Mouse (Mus musculus): ENCODE results near the gene Gucy2e. TPM values are rescaled to one million over a fixed set of nuclear protein-coding genes. Genes with fewer than 3 reads are reported as not detected.

Gene Gucy2e
- 1 to 10 TPM; 1.9 TPM for total RNA-seq (2021)

DNA sequence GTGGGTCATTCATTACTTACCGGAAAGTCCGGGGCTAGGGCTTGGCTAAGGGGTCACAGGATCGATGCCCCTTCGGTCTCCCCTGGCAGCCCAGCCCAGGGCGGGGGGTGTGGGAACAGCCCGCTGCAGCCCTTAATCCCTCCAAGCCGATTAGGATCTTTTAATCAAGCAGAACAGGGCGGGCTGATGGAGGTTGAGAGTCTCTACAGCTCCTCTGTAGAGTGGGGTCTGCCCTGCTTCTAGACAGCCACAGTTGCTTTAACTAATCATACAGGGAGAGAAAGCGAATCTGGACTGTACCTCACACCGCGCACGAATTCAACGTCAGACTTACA is at the start of gene Gucy2e:
Gene Gucy2e (minus strand): TSS at position 111 of the 335 bp plus-strand sequence.
- no peak for DNase-seq

DNA sequence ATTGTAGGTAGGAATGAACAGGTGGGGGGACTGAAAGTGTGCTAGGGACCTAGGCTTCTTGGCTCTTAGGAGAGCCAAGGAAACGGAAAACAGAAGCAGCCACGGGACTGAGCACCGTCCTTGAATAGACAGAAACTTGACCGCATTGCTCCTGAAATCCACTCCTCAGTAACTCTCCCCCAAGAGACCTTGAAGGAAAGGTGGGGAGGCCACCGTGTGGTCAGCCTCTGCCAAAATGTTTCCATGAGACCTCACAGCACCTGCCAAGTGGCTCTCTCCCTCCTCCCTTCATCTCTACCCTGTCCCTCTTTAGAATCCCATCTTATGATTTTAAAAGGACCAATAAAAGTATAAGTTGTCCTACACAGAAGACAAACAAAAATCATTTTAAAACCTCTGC is 40.4 kb upstream of the Gucy2e start:
- no peak for DNase-seq

DNA sequence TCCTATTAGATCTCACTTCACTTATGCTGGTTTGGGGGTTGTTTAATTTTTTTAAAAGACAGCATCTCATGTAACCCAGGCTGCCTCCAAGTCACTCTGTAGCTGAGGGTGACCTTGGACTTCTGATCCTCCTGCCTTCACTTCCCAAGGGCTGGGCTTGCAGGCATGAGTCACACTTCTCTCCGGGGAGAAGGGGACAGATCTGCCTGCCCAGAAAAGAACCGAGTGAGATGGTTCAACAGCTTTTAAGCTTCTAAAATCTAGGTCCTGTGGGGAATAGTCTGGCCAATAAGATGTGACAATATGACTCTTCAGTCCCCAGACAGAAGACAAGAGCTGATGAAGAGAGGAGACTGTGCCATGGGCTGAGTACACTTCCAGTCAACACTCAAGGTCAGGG is 39.2 kb upstream of the Gucy2e start:
- no peak for DNase-seq

DNA sequence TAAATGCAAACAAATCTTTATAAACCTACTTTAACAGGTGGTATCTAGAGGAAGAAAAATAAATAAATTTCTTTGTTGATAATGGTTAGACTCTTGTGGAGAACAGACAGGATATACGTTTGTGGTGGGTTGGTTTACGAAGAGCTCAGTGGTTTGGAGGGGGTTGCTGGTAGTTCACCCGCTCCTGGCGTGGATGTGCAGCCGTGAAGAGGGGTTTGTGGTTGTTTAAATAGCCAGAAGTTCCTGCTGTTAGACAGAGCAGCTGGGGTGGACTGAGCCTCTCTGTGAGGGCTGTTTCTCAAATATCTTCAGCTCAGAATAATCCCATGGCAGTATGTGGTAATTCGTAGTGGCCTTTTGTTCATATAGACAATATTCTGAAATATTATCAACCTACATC is 38.8 kb upstream of the Gucy2e start:
- no peak for DNase-seq

DNA sequence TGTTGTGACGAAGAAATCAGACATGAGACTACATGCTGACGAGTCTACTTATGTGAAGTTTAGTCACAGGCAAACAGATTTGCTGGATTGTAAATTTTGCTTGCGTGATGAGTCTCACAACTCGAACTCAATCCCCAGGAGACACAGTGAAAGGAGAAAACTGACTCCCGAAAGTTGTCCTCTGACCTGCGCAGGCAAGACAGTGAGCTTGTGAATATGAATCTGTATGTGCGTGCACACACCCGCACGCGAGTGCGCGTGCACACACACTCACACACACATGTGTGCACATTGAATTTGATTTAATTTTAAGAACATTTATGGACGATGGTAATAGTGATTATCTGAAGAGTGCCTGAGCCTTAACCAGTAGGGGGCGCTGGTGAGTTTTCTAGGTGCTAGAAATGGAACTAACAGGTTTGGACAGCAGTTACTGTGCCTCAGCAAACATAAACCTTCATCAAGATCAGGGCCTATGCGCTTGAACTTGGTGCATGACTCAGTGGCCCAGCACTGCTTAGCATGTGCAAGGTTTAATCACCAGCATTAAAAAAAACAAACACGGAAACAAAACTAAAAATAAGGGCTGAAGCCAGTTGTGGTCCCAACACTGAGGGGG is 35.4 kb upstream of the Gucy2e start:
- peak; percentile 60 to 61 for DNase-seq

DNA sequence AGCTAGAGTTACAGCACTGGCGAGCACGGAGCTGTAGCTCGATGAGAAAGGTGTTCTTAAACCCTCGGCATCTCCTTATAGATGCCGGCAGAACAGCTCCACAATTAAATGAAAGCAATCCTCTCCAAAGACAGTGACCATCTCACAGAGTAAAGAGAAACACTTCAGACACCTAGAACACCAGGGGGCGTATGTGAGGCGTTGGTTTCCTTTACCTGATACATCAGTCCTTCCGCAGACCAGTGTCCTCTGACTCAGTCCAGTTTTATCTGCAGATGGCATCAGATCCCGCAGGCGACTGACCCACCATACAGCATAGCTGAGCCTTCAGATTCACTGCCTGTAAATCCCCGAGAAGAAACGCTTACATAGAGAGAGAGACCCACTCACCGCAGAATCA is 32.7 kb upstream of the Gucy2e start:
- peak; percentile 37 to 56 for DNase-seq

DNA sequence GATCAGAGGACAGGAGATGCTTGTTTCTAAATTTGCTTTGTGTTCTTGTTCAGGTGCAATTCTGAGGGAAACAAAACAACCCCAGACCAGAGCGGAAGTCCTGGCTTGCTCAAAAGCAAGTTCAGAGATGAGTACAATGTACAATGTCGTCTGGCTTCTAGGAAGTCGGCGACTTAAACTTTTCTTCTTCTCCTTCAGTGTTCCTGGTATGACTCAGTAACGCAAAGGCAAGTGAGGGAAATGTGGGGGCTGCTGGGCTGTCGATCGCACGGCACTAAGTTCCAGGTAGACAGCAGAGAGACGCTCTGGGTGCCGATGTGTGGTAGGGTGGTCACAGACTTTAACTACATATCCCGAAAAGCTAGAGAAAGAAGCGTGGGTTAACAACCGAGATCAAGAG is 31.3 kb upstream of the Gucy2e start:
- no peak for DNase-seq

DNA sequence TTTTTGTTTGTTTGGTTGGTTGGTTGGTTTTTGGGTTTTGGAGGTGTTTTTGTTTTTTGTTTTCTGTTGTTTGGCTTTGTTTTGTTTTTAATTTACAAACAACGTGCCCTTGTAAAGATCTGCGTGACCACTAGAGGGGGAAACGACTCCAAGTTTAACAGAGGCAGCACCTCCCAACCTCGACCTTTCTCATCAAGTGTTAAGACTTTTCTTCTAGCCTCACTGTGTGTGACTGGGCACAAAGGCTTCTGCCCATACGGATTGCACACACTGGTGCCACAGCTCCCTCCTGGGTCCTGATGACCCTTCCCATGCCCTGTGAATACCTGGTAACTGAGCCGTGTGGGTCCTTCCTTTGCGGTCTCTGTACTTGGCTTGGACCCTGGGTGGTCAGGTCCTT is 30.5 kb upstream of the Gucy2e start:
- DNase-seq = no peak

DNA sequence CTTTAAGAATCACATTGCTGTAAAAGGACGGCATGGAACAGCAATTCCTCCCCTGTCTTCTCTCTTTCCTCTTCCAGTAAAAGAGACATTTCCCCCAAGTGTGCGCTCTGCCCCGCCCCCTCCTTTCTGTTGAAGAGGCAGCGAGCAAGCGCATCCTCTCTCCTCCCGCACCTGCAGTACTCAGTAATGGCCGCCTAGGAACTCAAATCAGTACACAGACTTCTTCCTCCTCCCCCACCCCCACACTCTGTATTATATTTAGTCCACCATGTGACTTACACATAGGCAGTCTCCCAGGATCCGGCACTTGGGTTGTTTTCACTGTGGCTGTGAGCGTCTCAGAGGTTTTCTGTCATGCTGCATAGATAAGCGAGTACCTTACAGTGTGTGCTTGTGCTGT is 29.4 kb upstream of the Gucy2e start:
- DNase-seq = peak; percentile 54 to 63

DNA sequence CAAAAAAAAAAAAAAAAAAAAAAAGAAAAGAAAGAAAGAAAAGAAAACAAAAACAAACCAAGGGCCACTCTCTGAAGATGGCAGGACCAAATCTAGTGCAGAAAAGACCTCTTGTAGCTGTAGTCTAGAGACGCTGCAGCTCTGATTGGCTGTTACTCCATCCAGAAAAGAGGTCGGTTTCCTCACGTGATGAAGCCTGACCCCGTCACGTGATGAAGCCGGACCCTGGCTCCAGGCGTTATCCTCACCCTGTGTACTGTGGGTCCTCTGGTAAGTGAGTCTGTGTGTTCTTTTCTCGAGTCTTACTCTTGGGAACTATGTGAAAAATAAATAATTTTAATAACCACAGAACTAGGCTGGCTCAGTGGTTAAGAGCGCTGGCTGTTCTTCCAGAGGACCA is 28.6 kb upstream of the Gucy2e start:
- no peak for DNase-seq

DNA sequence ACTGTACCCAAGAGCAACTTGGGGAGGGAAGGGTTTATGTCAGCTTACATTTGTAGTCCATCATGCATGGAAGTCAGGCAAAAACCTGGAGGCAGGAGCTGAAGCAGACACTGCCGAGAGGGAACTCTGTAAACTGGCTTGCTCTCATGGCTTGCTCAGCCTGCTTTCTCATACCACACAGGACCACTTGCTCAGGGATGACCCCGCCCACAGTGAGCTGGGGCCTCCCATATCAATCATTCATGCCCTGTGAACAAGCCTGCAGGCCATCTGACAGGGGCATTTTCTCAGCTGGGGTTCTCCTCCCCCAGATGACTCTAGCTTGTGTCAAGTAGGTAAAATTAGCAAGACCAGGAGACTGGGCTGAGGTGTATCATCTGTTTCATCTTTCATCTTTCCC is 27.4 kb upstream of the Gucy2e start:
- no peak for DNase-seq

DNA sequence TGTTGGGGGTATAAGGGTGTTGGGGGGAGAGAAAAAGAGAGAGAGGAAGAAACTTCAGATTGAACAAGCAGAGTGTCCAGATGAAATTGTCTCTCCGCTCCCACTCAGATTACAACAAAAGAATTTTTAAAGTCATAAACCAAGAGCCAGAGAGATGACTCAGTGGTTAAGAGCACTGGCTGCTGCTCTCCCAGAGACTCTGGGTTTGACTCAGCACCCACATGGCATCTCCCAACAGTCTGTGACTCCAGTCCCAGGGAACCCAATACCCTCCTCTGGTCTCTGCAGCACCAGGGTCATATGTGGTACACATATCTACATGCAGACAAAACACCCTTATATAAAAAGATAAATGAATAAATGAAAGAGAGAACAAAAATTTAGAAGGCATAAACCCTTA is 23.3 kb upstream of the Gucy2e start:
- DNase-seq = no peak

DNA sequence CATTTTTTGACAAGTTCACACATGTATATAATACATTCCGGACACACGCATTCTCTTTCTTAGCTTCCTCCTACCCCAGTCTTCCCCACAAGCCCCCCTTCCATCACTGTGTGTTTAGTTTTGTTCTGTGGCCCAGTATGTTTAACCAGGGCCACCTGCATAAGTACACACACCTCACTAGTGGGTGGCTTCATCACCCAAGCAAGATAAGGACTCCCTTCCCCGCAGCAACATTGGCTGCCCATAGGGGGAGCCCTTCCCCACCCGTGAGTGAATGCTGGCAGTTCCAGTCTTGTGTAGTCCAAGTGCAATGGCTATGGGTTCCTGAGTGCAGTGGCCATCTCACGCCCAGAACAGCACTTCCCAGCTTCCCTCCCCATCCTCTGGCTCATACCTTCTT is 21.5 kb upstream of the Gucy2e start:
- DNase-seq = no peak

DNA sequence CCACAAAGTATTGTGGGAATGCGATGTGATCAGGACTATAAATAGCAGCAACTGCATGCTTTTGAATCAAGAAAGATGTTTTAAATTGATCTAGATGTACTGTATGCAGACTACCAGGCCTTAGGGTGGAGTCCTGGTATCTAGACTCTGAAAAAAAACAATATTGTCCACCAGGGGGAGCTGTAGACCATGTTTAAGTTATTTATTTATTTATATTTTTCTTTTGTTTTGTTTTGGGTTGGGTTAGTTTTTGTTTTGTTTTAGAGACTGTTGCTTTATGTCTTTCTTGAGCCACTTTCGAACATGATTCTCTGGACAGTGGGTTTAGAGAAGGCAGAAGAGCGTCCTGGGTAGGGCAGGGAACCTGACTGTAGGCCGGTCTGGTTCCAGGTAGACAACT is 21.0 kb upstream of the Gucy2e start:
- DNase-seq = no peak

DNA sequence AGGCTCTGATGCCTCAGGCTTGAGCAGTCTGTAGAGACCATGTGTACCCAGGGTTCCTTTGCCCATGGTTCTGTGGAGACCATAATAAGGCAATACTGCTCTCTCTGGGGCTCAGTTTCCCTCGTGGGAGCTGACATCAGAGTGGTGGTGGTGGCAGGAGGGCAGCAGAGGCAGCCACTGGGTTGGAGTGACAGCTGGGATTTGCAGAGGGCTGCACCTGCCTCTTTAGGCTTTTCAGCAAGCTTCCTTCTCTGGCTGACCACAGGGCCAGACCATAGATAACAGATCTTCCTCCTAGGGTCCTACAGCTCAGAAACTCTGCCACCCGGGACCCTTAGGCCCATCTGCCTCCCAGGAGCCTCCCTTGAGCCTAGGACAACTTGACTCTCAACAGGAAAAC is 20.2 kb upstream of the Gucy2e start:
- no peak for DNase-seq

DNA sequence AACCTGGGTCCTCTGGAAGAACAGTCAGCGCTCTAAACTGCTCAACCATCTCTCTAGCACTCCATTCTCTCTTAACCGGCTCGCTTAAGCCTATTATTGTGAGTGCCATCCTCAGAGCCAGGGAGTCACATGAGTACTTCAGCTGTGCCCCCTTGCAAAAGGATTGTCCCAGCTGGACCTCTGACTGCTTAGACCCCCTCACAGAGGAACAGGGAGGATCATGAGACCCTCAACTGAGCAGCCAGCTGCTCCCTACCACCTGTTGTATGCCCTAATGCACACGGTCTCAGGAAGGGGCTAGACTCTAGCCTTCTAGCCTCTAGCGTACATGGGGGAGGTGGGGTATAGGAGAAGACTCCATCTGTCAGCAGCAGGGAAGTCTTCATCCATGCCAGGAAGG is 18.0 kb upstream of the Gucy2e start:
- no peak for DNase-seq

DNA sequence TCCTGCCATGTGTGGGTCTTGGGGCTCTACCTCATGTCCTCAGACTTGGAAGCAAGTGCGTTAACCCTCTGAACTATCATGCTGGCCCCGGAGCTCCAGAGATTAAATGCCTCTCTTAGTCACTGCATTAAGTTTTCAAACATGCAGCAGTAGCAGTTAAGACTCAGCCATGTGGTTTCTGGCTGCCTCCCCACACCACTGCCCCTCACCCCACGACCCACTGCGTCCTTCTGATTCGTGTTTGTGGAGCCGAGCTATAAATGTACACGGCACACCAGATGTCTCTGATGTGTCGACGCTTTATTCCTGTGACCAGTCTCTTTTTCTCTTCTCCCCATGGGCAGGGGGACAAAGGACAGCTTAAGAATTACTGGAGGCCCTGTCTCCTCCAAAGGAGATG is 16.3 kb upstream of the Gucy2e start:
- no peak for DNase-seq

DNA sequence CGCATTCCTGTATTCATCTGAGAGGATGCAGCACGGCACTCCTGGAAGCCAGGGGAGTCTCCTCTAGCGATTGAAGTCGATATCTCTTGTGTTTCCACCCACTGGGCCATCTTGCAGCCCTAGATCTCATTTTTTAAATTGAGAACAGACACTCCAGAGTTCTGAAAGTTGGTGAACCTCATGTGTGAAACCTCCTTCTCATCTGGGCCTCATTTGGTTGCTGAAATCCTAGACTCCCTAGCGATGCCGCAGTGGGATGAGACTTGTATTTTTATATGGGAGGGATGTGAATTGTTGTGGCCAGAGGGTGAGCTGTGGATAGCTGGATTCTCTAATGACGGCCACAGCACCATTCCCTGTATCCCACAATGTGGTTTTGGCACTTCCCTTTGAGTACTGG is 15.1 kb upstream of the Gucy2e start:
- no peak for DNase-seq

DNA sequence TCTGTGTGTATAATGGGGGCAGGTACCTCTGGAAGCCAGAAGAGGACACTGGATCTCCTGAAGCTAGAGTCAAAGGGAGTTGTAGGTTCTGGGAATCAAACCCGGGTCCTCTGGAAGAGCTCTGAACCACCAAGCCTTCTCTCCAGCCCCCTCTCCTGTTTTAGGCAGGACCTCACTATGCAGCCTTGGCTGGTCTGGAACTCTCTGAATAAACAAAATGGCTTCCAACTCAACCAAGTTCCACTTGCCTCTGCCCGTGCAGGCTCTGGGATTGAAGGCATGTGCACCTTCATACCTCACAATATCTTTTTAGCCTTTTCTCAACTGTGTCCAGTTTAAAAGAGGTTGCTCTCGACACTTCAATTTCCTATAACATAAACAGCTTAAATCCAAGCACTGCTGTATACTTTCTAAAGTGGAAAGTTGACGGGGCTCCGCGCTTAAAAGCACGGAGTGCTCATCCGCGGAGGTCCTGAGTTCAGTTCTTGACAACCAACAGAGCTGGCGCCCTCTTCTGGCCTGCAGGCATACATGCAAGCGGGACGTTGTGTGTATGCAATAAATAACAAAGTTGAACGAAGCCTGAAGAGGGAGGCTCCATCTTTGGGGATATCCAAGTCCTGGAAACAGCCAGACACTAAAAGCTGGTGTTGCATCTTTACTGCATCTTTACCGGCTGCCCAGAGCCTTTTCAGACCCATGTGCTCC is 14.5 kb upstream of the Gucy2e start:
- DNase-seq = no peak

DNA sequence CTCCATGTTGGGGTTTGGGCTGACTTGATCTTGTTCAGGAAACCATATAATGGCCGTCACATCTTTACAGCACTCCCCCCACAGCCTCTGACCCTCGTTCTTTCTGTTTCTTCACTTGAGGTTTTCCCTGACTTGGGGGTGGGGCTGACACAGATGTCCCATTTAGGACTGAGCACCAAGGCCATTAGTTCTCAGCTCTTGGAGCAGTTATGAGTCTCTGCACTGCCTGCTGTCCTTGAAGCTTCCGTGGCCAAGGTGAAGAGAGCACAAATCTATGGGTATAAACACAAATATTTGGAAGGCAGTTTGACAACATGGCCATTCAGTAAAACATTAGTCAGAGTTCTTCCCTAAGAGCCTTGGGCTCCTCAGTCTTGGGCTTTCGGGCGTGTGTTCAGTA is 13.3 kb upstream of the Gucy2e start:
- no peak for DNase-seq

DNA sequence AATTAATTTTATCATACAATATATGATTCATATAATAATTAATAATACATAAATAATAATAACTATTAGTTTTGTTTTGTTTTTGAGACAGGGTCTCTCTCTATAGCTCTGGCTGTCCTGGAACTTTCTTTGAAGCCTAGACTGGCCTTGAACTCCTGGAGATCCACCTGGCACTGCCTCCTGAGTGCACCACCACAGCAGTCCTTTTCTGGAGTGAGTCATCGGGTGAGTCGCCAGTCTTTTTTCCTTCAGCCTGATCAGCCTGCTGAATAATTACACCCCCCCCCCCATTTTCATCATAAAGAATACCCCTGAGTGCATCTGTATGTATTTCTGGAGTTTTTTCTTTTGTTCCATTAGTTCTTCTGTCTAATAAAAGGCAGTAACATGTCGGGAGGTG is 12.3 kb upstream of the Gucy2e start:
- no peak for DNase-seq

DNA sequence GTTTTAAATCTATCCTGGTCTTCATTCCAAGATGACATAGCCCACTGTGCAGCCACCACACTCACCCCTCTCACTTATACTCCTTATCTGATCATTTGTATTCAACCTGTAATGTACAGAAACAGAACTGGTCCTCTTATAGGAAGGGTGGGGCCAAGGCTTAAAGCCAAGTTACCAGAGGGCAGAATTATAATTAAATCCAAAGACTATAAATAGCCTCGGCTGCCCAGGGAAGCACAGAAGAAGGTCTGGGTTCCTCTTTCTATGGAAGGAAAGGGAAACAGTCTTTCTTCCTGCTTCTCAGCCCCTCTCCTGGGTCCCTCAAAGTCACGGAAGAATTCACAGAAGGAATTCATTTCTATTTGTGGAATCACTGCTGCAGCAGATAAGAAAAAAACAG is 8.8 kb upstream of the Gucy2e start:
- no peak for DNase-seq

DNA sequence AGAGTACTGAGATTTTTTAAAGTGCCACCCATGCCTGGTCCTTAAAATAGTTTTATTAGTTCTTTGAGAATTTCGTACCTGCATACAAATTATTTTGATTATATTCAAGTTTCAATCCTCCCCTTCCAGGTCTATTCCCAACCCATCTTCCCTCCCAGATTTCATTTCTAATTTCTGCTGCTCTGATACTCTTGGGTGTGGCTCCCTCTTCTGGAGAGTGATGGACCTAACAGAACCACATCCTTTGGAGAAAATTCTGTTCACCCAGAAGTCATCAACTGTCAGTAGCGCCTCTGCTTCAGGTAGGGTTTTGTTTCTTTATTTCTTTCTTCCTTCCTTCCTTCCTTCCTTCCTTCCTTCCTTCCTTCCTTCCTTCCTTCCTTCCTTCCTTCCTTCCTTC is 8.1 kb upstream of the Gucy2e start:
- peak in 1 of 2 experiments; percentile 28 for DNase-seq

DNA sequence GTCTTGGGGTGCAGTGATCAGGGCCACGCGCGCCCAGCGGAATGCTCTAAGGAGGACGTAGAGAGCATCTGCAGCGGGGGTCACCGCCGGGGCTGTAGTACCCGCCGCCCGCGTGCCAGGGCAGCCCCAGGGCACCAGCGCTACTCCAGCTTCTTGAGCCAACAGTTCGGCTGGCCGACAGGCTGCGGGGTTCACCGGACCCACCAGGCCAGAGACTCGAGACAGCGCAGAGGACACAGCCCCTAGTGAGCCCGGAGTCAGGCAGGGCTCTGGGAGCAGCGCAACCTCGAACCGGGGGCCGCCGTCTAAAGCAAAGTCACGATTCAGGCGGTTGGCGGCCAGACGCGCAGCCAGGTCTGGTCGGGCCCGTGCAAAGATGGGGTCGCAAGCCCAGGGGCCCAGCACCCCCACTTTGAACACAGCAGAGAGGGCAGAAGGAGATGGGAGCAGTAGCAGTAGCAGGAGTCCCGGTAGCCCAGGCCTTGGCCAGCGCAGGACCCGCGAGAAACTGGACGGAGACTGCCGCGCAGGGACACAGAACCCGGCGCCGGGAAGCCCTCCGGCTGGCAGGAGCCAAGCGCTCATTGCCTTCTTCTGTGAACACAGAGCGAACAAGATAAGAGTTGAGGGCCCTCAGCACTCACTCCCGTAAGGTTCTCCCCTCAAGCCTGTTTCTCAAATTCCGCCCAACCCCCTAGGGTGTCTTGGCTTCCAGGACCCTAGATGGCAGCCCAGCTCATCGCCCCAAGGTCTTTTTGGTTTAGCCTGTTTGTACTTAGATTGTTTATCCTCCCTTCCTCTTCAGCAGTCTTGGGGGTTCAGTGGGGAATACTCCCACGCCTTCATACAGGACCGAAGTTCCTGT is 543 bp downstream of the Gucy2e start:
- peak; percentile 3 to 17 for DNase-seq

Data from layer of hippocampus, postnatal 36 days (tissue).